Mouse (Mus musculus): ENCODE measurements around the gene Zcchc7. TPM values are rescaled to one million over a fixed set of nuclear protein-coding genes. Genes with fewer than 3 reads are reported as not detected.
A peak's percentile ranks its signal among the peaks of the same experiment; 100 is the strongest.

Gene Zcchc7
- total RNA-seq (2022), result 10 to 100 TPM; 11.7 to 16.9 (median 14.4) TPM

DNA sequence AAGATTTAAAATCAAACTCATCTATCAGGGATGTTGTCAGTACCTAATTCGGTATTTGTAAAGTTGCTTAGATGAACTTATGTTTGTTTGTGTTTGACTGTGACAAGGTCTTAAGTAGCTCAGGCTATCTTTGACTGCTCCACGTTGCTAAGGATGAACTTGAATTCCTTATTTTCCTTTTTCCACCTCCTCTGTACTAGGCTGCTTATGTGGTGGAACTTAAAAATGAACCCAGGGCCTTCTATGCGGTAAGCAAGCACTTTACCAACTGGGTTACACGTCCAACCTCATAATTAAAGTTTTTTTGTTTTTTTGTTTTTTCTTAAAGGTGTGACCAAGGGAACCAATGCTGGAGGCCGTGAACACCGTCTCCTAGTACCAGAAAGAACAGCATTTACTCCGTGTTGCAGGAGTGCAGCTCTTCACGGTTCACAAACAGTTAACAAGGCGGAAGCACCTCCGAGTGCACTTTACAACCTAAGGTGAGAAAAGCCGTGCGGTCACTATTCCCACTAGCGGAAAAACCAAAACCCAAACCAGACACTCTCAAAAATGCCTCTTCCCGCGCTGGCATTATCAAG lies at the start of gene Zcchc7:
TSS of gene Zcchc7 (plus strand) at position 325 of the 581 bp plus-strand sequence.
- DNase-seq (ENCODE audit: low spot score in 2 of 2), result no peak

DNA sequence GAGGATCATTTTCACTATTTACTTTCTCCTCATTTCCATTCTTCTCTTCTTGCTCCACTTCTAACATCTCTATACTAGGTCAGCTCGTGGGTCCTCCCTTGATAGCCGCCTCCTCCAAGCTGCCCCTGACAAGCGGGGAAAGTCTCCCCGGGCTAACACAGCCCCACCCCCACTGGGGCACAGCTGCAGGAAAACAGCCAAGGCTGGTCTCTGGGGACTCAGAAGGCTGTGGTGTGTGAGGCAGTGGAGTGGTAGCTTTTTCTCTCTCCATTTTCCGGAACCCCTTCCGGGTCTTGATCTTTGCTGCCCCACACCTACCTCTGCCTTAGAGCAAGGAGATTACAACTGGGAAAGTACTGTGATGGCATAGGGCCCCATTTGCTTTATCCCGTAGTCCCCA lies 49.7 kb upstream of the Zcchc7 start:
- DNase-seq (ENCODE audit: low spot score in 2 of 2), result no peak

DNA sequence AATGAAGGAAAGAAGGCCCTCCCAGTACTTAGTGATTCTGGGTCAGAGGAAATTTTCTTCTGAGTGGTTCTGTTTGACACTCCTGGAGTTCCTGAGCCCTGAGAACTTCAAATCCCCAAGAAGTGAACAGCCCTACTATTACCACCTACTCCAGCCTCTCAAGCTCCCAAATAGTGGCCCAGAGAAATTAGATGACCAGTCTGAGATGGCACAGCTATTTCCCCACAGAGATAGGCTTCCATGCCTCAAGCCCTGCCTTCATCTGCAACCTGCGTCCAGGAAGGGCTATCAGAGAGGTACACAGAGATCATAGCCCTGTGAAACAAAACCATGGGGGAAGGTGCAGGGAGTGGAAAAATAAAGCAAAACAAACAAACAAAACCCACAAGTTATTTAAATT lies 48.8 kb upstream of the Zcchc7 start:
- no peak for DNase-seq (ENCODE audit: low spot score in 2 of 2)

- DNase-seq (ENCODE audit: low spot score in 2 of 2), result no peak
Measured at GRCm38 (mm10) chr4:44708311-44708710, 47.4 kb upstream of the Zcchc7 start.

DNA sequence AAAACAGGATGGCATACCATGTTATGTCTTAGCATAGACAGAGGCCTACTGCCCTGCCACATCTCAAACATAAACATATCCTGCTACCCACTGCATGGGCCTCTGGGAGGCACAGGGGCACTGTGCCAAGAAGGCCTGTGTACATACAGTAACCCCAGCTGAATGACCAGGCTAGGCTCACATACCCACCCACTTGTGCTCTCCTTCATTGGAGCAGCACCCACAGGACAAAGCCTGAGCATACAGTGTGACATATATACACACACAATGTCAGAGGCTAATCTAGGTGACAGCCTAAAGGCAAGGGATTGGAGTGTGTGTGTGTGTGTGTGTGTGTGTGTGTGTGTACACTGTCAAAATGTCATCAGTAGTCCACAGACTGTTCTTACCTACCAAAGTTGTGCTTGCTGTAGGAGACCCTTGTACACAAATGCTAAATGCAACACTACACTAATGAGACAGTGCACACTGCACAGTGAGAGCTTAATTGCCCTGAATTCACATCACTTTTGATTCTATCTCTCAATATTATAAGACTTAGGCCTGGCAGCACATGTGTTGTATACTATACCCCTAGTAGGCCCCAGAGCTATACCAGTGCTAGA lies 46.5 kb upstream of the Zcchc7 start:
- DNase-seq (ENCODE audit: low spot score in 2 of 2), result no peak

GRCm38 (mm10) chr4:44709740-44710700 lies 45.7 kb upstream of the Zcchc7 start, which contains the start of gene Pax5:
Gene Pax5, minus strand, starts transcription at chr4:44710487.
- DNase-seq (ENCODE audit: low spot score in 2 of 2), result no peak

DNA sequence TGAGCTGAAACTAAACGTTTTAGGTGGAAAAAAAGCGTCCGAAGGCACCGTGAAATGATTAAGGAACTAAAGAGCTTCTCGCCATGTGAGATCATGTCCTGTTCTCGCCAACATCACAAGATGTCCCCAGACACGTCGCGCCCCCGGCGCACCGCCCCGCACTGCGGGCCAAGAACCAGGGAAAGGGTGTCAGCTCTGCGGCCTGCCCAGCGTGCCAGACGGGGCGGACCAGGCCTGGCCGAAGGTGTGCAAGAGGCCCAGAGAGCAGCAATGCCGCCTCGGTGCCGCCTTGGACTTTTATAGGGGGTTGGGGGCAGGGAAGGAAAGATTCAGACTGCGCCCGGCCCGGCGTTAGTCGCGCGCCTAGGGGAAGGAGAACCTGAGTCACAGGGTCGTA lies 45.0 kb upstream of the Zcchc7 start:
- DNase-seq (ENCODE audit: low spot score in 2 of 2), result no peak

DNA sequence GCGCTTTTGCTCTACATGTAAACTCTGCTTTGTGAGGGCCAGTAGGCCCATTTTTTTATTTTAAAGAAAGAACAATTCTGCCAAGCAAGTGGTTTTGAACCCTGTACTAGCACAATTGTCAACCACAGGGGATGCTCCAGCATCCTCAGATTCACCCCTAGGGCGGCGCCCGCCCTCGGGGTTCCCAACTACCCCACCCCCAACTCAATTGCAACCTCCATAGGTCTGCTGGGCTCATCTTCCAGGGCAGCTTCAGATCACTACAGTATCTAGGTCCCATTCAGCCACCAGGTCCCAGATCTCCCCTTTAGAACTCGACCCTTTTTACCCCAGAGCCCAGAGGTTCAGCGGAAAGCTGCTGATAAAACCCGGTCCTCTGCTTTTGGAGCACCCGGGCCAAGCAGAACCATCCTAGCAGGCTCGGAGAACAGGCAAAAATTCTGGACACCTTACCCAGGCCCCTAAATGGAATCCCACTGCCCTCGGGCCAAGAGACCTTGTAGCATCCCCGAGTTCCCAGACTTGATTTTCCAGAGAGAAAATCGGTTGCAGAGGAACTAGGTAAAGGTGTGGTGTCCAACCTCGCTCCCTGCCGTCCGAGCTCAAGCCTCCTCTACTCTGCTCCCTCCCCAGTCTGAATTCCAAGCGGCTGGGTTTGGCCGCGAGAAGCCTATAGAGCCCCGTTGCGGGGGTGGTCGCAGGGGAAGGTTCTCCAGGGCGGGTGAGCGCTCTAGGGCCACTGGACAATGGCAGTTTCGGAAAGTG lies 44.4 kb upstream of the Zcchc7 start:
- no peak for DNase-seq (ENCODE audit: low spot score in 2 of 2)

- no peak for DNase-seq (ENCODE audit: low spot score in 2 of 2)
Measured at GRCm38 (mm10) chr4:44712051-44712700, 43.5 kb upstream of the Zcchc7 start.

GRCm38 (mm10) chr4:44712786-44713553 lies 42.7 kb upstream of the Zcchc7 start:
- DNase-seq (ENCODE audit: low spot score in 2 of 2), result no peak

GRCm38 (mm10) chr4:44713554-44714051 lies 42.1 kb upstream of the Zcchc7 start:
- no peak for DNase-seq (ENCODE audit: low spot score in 2 of 2)

- no peak for DNase-seq (ENCODE audit: low spot score in 2 of 2)
Measured at GRCm38 (mm10) chr4:44714111-44714621, 41.5 kb upstream of the Zcchc7 start.

DNA sequence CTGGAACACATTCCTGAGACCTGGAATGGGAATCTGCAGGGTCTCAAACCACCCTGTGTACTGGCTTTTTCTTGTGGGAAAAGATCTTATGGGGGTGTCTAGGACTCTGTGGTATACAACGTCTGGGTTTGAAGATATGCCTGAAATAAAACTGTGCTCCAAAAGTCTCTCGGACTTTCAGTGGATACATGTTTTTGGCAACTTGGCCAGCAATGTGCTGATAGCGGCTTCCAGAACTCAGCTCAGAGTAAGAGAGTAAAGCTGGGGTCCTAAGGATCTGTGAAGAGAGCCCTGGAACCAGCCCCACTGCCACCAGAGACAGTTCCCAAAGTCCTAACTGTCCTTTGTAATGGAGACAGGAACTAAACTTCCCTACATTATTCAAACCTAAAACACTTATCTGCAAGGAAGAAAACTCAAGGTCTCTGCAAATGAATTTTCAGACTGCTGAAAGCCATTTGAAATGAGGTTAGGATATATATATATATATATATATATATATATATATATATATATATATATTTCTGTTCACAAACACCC lies 40.0 kb upstream of the Zcchc7 start:
- DNase-seq (ENCODE audit: low spot score in 2 of 2), result no peak

DNA sequence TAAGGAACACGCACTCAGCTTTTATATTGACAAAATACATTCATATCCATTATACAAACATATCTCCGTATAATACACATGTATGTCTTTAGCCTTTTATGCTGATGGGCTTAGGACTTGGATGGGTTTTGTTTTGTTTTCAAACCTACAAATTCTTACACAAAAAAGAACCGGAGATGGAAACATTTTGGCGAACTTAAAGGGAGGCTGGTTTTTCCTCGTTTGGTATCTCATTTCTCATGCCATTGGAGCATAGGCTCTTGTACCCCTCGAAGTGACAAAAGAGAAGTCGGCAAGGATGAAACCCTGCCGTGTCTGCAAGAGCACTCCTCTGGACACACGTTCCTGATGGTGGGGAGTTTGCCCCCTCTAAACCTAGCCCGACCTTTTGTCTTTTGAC lies 39.3 kb upstream of the Zcchc7 start:
- DNase-seq (ENCODE audit: low spot score in 2 of 2), result no peak

GRCm38 (mm10) chr4:44717676-44718075 lies 38.0 kb upstream of the Zcchc7 start:
- DNase-seq (ENCODE audit: low spot score in 2 of 2), result no peak

- no peak for DNase-seq (ENCODE audit: low spot score in 2 of 2)
Measured at GRCm38 (mm10) chr4:44720046-44720445, 35.6 kb upstream of the Zcchc7 start.

GRCm38 (mm10) chr4:44721237-44721636 lies 34.4 kb upstream of the Zcchc7 start:
- DNase-seq (ENCODE audit: low spot score in 2 of 2), result no peak

DNA sequence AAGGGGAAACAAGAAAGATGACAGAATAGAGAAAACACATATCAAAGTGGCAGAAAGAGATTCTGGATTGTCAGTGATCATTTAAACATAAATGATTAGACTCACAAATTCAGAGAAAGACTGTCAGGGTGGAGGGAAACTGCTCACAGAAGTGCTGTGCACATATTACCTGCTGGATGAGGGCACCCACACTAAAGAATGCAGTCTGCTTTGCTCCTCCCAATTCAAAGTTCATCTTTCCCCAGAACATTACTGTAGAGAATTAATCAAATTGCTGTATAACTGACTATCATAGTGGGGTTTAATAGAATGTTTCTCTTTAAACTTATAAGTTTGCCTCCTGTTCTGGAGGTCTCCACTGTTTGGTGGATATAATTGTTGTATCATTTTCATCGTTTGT lies 15.2 kb upstream of the Zcchc7 start:
- DNase-seq (ENCODE audit: low spot score in 2 of 2), result no peak

DNA sequence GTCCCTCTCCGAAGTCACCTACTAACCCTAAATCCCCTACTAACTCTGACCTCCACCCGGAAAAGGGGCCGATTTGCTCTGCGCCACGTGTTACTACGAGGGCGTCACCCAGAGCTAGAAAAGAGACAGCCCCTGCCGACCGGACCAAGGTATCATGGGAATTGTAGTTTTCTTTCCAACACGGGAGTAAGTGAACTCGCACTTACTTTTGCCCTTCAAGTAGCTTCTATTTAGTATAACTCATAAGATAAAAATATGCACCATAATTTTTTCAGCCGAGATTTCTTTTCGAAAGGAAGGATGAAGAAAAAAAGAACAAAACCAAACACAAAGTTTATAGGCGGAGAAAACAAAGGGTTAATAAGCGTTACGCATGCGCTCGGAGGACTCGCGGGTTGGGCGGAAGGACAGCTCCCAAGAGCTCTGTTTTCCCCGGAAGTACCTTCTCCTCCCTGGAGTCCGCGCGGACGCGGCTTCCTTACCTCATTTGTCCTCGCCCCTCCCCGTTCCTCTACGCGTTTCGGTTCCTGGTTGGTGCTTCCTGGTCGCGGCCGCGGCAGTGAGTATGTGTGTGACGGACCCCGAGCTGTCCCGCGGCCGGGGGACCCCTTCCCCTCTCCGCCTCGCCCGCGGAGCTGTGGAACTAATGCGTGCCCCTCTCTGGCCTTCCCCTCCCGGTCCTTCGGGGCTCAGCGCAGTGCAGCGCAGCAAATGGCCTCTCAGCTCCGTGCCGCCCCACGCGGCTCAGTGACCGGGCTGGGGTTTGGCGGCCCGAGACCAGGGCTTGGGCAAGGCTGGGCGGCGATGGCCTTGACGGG lies 666 bp downstream of the Zcchc7 start:
- peak; percentile 86 to 88 for DNase-seq (ENCODE audit: low spot score in 2 of 2)

Measured in gastrocnemius, adult 8-10 months (tissue).